Mouse (Mus musculus): ENCODE measurements around the gene Sh3d21. TPM values are rescaled to one million over a fixed set of nuclear protein-coding genes. Genes with fewer than 3 reads are reported as not detected.

The Sh3d21 gene
- polyA plus RNA-seq, 1 experiment = 0.30 TPM

DNA sequence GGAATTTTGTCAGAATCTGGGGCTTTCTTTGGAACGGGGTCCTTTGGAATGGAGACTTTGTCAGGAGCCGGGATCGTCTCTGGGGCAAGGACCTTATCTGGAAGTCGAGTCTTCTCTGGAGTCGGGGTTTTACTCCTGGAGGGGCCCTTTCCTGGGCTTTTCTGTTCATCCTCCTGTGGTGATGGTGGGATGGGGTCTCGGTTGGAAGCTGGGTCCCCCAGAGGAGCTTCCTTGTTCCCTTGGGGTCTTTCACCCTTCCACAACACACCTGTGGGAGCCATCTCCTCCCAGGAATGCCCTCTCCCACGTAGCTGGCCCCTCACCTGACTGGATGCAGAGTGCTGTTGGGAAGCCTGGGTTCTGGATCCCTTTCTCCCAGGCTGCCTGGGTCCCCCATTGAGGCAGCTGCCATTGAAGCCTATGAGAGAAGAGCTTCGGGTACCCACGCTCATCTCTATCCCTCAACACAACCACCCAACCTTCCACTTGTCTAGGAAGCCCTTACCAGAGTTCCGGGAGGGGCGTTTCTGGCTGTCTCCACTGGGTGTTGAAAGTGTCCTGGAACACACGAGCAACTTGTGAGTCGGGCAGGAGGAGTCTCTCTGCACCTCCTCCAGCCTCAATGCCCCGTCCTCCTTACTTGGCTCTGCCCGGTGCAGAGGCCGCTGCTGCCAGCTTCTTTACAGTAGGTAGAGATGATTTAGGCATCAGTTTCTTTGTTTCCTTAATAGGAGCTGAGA, 11.4 kb downstream of the Sh3d21 start:
- TF ChIP-seq GATA1 (IDR thresholded peaks at IDR 0.05; ENCODE audit: low read length) = no peak

DNA sequence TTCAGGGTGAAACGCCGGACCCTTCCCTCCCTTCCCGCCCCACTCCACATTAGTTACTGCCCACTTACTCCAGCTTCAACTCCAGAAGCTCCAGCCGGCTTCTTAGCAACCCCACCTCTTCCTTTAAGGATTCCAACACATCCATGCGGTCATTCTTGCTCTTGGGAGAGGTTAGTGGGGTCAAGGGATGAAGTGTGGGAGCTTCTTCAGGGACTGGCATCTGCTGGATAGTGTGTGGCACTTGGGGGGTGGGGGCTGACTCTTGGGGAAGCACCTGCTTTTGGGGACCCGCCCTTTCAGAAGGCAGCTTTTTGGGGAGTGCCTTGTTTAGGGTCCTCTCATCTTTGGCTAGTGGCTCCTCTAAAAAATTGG, 12.4 kb downstream of the Sh3d21 start:
- TF ChIP-seq GATA1 (IDR thresholded peaks at IDR 0.05; ENCODE audit: low read length) = no peak

DNA sequence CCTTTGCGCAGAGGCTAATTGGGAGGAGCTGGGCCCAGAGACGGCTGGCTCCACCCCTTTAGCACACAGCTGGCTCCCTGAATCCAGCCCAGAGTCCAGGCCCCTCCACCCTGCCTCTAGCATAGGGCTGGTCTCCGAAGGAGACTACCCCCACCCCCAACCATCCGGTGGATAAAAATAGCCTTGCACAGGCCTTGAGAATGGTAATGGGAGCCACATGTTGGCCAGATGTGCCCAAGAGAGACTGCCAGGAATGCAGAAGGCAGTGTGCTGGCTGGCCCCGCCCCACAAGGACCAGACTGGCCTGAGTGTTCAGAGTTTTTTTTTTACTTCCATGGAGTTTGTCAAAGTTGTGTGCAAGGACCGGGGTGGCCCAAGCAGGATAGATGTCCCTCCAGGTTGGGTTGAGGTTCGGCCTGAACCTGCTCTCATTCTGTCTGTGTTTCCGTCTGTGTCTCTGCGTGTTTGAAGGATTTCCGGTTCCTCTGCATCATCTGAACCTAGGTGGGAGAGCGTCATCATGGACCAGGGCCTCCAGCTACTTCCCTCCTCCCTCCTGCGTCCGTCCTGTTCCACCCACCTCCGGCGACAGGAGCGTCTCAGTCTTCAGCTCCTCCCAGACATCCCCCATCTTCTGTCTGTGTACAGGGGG, 12.9 kb downstream of the Sh3d21 start:
- no peak for TF ChIP-seq GATA1 (IDR thresholded peaks at IDR 0.05; ENCODE audit: low read length)

GRCm38 (mm10) chr4:126149798-126150197, 13.5 kb downstream of the Sh3d21 start:
- TF ChIP-seq GATA1 (IDR thresholded peaks at IDR 0.05; ENCODE audit: low read length) = no peak

GRCm38 (mm10) chr4:126149041-126149676, 14.1 kb downstream of the Sh3d21 start:
- no peak for TF ChIP-seq GATA1 (IDR thresholded peaks at IDR 0.05; ENCODE audit: low read length)

DNA sequence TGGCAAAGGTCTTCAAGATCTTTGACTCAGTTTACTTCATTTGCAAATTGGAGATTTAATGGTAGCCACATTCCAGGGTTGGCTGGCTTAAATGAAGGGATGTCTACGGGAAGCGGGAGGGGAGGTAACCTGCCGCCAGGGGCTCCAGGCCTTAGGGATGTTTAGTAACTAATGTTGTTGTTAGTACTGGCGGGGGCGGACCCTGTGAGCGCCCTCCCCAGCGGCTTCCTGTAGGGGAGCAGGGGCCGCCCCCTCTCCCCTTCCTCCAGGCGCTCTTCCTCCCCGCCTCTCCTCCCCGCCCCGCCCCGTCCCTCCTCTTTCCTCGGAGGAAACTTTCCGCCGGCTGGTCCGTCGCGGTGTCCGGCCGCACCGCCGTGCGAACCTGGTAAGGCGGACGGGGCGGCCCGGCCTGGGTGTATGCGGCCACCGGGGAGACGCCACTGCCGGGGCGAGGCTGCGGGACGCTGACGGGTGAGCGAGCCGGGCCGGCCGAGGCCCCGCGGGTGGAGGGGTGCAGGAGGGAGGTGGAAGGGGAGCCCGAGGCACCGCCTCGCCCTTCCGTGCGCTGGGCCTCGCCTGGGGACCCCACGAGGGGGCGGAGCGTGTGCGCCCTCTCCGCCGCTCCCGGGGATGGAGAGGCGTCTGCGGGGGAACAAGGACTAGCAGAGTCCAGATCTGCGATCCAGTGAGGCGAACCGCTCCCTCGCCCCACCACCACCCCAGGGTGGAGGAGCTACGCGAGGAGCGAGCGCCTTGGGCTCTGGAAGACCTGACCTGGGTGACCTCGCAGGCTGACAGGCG, 14.9 kb downstream of the Sh3d21 start:
- TF ChIP-seq GATA1 (IDR thresholded peaks at IDR 0.05; ENCODE audit: low read length) = no peak

- no peak for TF ChIP-seq GATA1 (IDR thresholded peaks at IDR 0.05; ENCODE audit: low read length)
Measured at GRCm38 (mm10) chr4:126147533-126148160, 15.6 kb downstream of the Sh3d21 start, which contains the start of gene Eva1b. Eva1b (plus strand) TSS chr4:126147744.

GRCm38 (mm10) chr4:126146974-126147532, 16.2 kb downstream of the Sh3d21 start:
- no peak for TF ChIP-seq GATA1 (IDR thresholded peaks at IDR 0.05; ENCODE audit: low read length)

- no peak for TF ChIP-seq GATA1 (IDR thresholded peaks at IDR 0.05; ENCODE audit: low read length)
Measured at GRCm38 (mm10) chr4:126145396-126145795, 17.9 kb downstream of the Sh3d21 start.

DNA sequence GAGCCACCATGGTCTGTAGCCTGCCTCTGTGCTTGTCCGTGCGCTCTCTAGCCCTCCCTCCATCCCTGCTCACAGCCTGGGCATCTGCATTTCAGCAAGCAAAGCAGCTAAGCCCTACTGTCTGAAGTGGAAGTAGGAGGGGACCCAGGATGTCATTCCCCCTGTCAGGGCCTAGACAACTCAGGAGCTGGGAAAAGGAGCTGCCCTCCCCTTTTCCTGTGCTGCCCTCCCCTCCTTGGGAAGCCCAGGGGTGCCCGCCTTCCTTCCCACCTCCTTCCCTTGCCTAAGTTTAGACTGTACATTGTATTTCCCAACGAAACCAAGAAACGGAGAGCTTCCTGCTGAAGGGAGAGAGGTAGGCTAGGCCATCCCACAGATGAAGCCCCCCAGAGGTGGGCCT, 22.3 kb downstream of the Sh3d21 start:
- TF ChIP-seq GATA1 (IDR thresholded peaks at IDR 0.05; ENCODE audit: low read length) = no peak

DNA sequence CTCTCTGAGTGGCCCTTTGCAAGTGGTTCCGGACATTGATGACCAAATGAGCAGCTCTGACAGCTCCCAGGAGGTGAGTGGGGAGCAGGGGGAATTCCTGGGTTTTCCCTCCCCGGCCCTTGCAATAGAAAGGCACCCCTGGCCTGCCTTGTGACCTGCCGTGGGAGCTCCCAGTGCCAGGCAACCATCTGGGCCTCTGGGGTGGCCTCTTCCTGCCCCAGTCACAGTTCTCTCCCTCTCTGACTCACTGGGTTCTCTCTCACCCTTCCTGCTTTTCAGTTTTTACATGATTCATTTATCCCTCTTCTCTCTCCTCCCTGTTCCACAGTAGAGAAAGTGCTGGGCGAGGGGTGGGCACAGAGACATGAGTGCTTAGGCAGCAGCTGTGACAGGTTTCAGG, 25.5 kb downstream of the Sh3d21 start:
- TF ChIP-seq GATA1 (IDR thresholded peaks at IDR 0.05; ENCODE audit: low read length) = no peak

- no peak for TF ChIP-seq GATA1 (IDR thresholded peaks at IDR 0.05; ENCODE audit: low read length)
Measured at GRCm38 (mm10) chr4:126134639-126135038, 28.7 kb downstream of the Sh3d21 start.

- no peak for TF ChIP-seq GATA1 (IDR thresholded peaks at IDR 0.05; ENCODE audit: low read length)
Measured at GRCm38 (mm10) chr4:126134236-126134635, 29.1 kb downstream of the Sh3d21 start.

DNA sequence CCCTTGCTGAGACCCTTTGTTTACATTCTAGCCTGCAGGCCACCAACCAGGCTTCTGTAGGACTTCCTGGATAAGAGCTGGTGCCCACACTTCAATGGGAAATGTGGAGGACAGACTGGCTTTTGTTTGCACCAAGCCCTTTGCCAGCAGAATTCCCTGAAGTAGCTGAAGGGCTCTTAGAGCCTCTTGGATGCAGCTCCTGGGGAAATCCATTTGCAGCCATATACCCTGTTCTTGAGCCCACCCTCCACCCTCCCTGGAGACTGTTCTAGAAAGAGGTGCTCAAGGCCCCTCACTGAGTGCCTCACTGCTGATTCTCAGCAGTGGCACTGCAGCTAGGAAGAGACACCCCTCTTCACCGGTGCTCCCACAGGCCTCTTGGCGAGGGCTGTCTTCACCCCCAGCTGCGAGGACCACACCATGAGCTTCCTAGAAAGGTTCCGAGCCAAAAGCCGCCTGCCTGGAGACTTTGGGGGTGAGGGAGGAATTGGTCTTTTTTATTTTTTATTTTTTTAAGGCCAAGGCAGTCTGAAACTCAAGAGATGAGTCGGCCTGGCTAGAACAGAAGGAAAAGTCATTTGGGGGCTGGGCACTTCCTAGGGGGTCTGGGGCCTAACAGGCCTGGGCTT, 30.5 kb downstream of the Sh3d21 start:
- no peak for TF ChIP-seq GATA1 (IDR thresholded peaks at IDR 0.05; ENCODE audit: low read length)
